Mouse (Mus musculus): ENCODE results near the gene Krtap10-4. TPM values are rescaled to one million over a fixed set of nuclear protein-coding genes. Genes with fewer than 3 reads are reported as not detected.

Gene Krtap10-4
- polyA plus RNA-seq, 1 experiment from 2014 or later, result not detected

GRCm38 (mm10) chr10:77846503-77846902 is 19.6 kb upstream of the Krtap10-4 start, which contains the start of gene Gm36176:
Gene Gm36176 (plus strand): TSS chr10:77846803.
- WGBS, result 50% methylated on average over 1 of the region's 3 CpGs
- Histone ChIP-seq H3K9me3 (replicated peaks; ENCODE audit: control insufficient read depth, low read length, poor library complexity, severe bottlenecking) (peaks cover 4% of the 10 kb centered on the region; the same call in 1 of the 2 replicates), H3K4me3 (ENCODE audit: low read depth, low read length) (no peak within 1 kb of the TSS), H3K36me3 (ENCODE audit: control insufficient read depth, insufficient read depth, low read length) (no peaks in the 10 kb centered on the region), H3K9ac (ENCODE audit: low read depth, low read length) (no peak within 1 kb of the TSS), H3K4me1 (ENCODE audit: control insufficient read depth, insufficient read depth, low read length) (no peaks in the 10 kb centered on the region), H3K4me2 (ENCODE audit: low read length) (no peak within 1 kb of the TSS), H3K27ac (ENCODE audit: low read length) (no peak within 1 kb of the TSS), H3K27me3 (ENCODE audit: control insufficient read depth, insufficient read depth, low read depth, low read length) (no peaks in the 10 kb centered on the region)
- ATAC-seq, result no peak

- 84% methylated on average over 6 of the region's 6 CpGs for WGBS
- Histone ChIP-seq H3K9ac (ENCODE audit: low read depth, low read length) (no peak overlapping the region), H3K4me3 (ENCODE audit: low read depth, low read length) (no peak overlapping the region), H3K4me2 (ENCODE audit: low read length) (no peak overlapping the region), H3K4me1 (ENCODE audit: control insufficient read depth, insufficient read depth, low read length) (no peaks in the 10 kb centered on the region), H3K36me3 (ENCODE audit: control insufficient read depth, insufficient read depth, low read length) (no peaks in the 10 kb centered on the region), H3K27ac (ENCODE audit: low read length) (no peak overlapping the region), H3K9me3 (replicated peaks; ENCODE audit: control insufficient read depth, low read length, poor library complexity, severe bottlenecking) (no peaks in the 10 kb centered on the region; the same call in 1 of the 2 replicates), H3K27me3 (ENCODE audit: control insufficient read depth, insufficient read depth, low read depth, low read length) (no peaks in the 10 kb centered on the region)
- no peak for ATAC-seq
Measured at GRCm38 (mm10) chr10:77839006-77839405, 12.1 kb upstream of the Krtap10-4 start.

GRCm38 (mm10) chr10:77835647-77836046 is 8.8 kb upstream of the Krtap10-4 start, which contains the start of gene Krtap10-10:
Gene Krtap10-10 (plus strand): TSS chr10:77835947.
- Histone ChIP-seq H3K9ac (ENCODE audit: low read depth, low read length) (no peak within 1 kb of the TSS), H3K27ac (ENCODE audit: low read length) (no peak within 1 kb of the TSS), H3K4me3 (ENCODE audit: low read depth, low read length) (no peak within 1 kb of the TSS), H3K9me3 (replicated peaks; ENCODE audit: control insufficient read depth, low read length, poor library complexity, severe bottlenecking) (no peaks in the 10 kb centered on the region), H3K27me3 (ENCODE audit: control insufficient read depth, insufficient read depth, low read depth, low read length) (no peaks in the 10 kb centered on the region), H3K4me2 (ENCODE audit: low read length) (no peak within 1 kb of the TSS), H3K36me3 (ENCODE audit: control insufficient read depth, insufficient read depth, low read length) (no peaks in the 10 kb centered on the region), H3K4me1 (ENCODE audit: control insufficient read depth, insufficient read depth, low read length) (no peaks in the 10 kb centered on the region)
- 71% methylated on average over 9 of the region's 9 CpGs for WGBS
- no peak for ATAC-seq

DNA sequence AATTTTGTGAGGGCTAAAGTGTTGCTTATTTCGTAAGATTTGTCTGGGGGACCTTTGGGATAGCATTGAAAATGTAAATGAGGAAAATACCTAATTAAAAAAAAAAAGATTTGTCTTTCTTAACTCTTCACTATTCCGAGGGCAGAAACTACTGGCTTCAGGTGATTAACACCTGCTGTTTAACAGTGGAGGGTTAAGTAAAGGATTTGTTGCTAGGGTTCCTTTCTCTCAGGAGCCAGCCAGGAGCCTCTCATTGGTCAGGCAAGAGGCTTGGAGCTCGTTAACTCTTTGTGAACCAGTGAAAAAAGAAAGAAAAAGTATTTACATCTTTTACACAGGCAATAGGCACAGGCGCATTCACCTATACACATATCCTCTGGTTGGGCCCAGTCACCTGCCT is 7.7 kb downstream of the Krtap10-4 start:
- peak overlapping the region; percentile 26; the same call in 1 of the 2 replicates for H3K4me2 ChIP-seq (ENCODE audit: low read length)
- H3K27me3 ChIP-seq (ENCODE audit: control insufficient read depth, insufficient read depth, low read depth, low read length), result no peaks in the 10 kb centered on the region
- H3K9me3 ChIP-seq (replicated peaks; ENCODE audit: control insufficient read depth, low read length, poor library complexity, severe bottlenecking), result 0 out of 2 replicates have a peak, but pooled peaks cover 2% of the 10 kb centered on the region
- H3K4me1 ChIP-seq (ENCODE audit: control insufficient read depth, insufficient read depth, low read length), result no peaks in the 10 kb centered on the region
- H3K9ac ChIP-seq (ENCODE audit: low read depth, low read length), result no peak overlapping the region
- no peak overlapping the region for H3K4me3 ChIP-seq (ENCODE audit: low read depth, low read length)
- ATAC-seq, result peak; percentile 62; the same call in 1 of the 2 replicates
- H3K27ac ChIP-seq (ENCODE audit: low read length), result no peak overlapping the region
- 28% methylated on average over 4 of the region's 4 CpGs for WGBS
- H3K36me3 ChIP-seq (ENCODE audit: control insufficient read depth, insufficient read depth, low read length), result no peaks in the 10 kb centered on the region

DNA sequence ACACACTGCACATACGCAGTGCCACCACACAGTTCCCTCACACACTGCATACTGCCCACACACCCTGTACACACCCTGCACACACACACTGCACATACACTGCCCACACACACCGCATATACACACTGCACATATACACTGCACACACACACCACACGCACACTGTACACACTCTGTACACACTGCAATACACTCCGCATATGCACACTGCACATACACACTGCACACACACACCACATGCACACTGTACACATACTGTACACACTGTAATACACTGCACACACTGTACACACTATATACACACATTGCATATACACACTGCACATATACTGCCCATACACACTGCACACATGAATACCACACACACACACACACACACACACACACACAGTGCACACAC is 8.4 kb downstream of the Krtap10-4 start:
- no peaks in the 10 kb centered on the region for H3K4me1 ChIP-seq (ENCODE audit: control insufficient read depth, insufficient read depth, low read length)
- WGBS, result 95% methylated on average over 4 of the region's 4 CpGs
- no peaks in the 10 kb centered on the region for H3K36me3 ChIP-seq (ENCODE audit: control insufficient read depth, insufficient read depth, low read length)
- no peak overlapping the region for H3K4me3 ChIP-seq (ENCODE audit: low read depth, low read length)
- H3K9ac ChIP-seq (ENCODE audit: low read depth, low read length), result no peak overlapping the region
- no peak overlapping the region for H3K4me2 ChIP-seq (ENCODE audit: low read length)
- peak; percentile 60 for ATAC-seq
- no peaks in the 10 kb centered on the region for H3K27me3 ChIP-seq (ENCODE audit: control insufficient read depth, insufficient read depth, low read depth, low read length)
- no peak overlapping the region for H3K27ac ChIP-seq (ENCODE audit: low read length)
- H3K9me3 ChIP-seq (replicated peaks; ENCODE audit: control insufficient read depth, low read length, poor library complexity, severe bottlenecking), result no peaks in the 10 kb centered on the region

DNA sequence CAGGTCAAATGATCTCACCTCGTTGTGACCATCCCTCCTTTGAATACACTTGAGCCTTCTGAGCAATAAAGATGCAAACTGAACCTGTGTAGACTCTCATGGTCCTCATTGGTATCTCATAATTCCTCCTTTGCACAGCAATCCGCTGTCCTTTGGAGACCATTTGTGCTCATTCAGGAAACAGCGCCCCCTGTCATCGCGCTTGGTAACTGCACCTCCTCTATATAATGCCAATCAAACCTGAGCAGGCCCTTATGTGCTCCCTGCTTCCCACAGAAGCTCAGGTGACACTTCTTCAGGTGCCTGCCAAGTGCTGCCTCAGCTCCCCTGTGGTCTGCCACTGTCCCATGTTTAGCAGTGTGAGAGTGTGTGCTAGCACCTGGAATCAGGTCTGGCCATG is 11.4 kb downstream of the Krtap10-4 start:
- H3K9me3 ChIP-seq (replicated peaks; ENCODE audit: control insufficient read depth, low read length, poor library complexity, severe bottlenecking), result no peaks in the 10 kb centered on the region
- 38% methylated on average over 5 of the region's 5 CpGs for WGBS
- no peaks in the 10 kb centered on the region for H3K4me1 ChIP-seq (ENCODE audit: control insufficient read depth, insufficient read depth, low read length)
- no peaks in the 10 kb centered on the region for H3K27me3 ChIP-seq (ENCODE audit: control insufficient read depth, insufficient read depth, low read depth, low read length)
- H3K36me3 ChIP-seq (ENCODE audit: control insufficient read depth, insufficient read depth, low read length), result no peaks in the 10 kb centered on the region
- no peak overlapping the region for H3K9ac ChIP-seq (ENCODE audit: low read depth, low read length)
- H3K27ac ChIP-seq (ENCODE audit: low read length), result no peak overlapping the region
- H3K4me3 ChIP-seq (ENCODE audit: low read depth, low read length), result no peak overlapping the region
- H3K4me2 ChIP-seq (ENCODE audit: low read length), result no peak overlapping the region
- ATAC-seq, result no peak

DNA sequence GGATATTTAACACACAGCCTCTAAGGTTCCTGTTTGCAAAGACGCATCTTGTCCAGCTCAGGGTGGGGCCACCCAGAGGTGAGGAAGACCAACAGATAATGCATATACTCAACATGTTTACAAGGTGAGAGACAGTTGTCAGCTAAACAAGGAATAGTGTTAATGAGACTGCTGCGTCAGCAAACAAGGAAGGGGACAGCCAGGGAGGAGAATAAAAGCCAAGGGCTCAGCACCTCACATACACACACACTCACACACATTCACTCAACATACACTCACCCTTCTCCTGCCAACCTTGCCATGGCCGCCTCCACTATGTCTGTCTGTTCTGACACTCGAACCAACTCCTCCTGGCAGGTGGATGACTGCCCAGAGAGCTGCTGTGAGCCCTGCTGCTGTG is 12.5 kb downstream of the Krtap10-4 start, which contains the start of gene Gm2696:
TSS of gene Gm2696 (plus strand) at position 301 of the 400 bp plus-strand sequence.
- 62% methylated on average over 4 of the region's 4 CpGs for WGBS
- H3K4me1 ChIP-seq (ENCODE audit: control insufficient read depth, insufficient read depth, low read length), result no peaks in the 10 kb centered on the region
- no peak within 1 kb of the TSS for H3K4me2 ChIP-seq (ENCODE audit: low read length)
- no peak within 1 kb of the TSS for H3K27ac ChIP-seq (ENCODE audit: low read length)
- no peak within 1 kb of the TSS for H3K4me3 ChIP-seq (ENCODE audit: low read depth, low read length)
- H3K36me3 ChIP-seq (ENCODE audit: control insufficient read depth, insufficient read depth, low read length), result no peaks in the 10 kb centered on the region
- no peak within 1 kb of the TSS for H3K9ac ChIP-seq (ENCODE audit: low read depth, low read length)
- H3K27me3 ChIP-seq (ENCODE audit: control insufficient read depth, insufficient read depth, low read depth, low read length), result no peaks in the 10 kb centered on the region
- ATAC-seq, result no peak
- H3K9me3 ChIP-seq (replicated peaks; ENCODE audit: control insufficient read depth, low read length, poor library complexity, severe bottlenecking), result no peaks in the 10 kb centered on the region

DNA sequence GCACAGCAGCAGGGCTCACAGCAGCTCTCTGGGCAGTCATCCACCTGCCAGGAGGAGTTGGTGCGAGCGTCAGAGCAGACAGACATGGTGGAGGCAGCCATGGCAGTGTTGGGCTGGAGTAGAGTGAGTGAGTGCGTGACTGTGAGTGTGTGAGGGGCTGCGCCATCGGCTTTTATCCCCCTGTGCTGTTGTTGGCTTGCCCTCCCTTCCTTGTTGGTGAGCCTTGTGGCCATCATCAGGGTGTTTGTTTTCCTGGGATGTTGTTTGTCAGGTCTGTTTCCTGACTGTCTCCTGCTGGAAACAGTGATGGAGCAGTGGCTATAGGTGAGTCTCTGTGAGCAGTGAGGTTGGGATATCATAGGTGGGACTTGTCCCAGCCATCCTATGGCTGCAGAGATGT is 15.2 kb downstream of the Krtap10-4 start, which contains the start of gene Gm9507:
TSS of gene Gm9507 (minus strand) at position 101 of the 400 bp plus-strand sequence.
- H3K4me2 ChIP-seq (ENCODE audit: low read length), result no peak within 1 kb of the TSS
- no peak for ATAC-seq
- no peak within 1 kb of the TSS for H3K27ac ChIP-seq (ENCODE audit: low read length)
- H3K4me1 ChIP-seq (ENCODE audit: control insufficient read depth, insufficient read depth, low read length), result no peaks in the 10 kb centered on the region
- H3K36me3 ChIP-seq (ENCODE audit: control insufficient read depth, insufficient read depth, low read length), result no peaks in the 10 kb centered on the region
- H3K9me3 ChIP-seq (replicated peaks; ENCODE audit: control insufficient read depth, low read length, poor library complexity, severe bottlenecking), result no peaks in the 10 kb centered on the region
- no peak within 1 kb of the TSS for H3K9ac ChIP-seq (ENCODE audit: low read depth, low read length)
- no peak within 1 kb of the TSS for H3K4me3 ChIP-seq (ENCODE audit: low read depth, low read length)
- no peaks in the 10 kb centered on the region for H3K27me3 ChIP-seq (ENCODE audit: control insufficient read depth, insufficient read depth, low read depth, low read length)
- 69% methylated on average over 5 of the region's 5 CpGs for WGBS

DNA sequence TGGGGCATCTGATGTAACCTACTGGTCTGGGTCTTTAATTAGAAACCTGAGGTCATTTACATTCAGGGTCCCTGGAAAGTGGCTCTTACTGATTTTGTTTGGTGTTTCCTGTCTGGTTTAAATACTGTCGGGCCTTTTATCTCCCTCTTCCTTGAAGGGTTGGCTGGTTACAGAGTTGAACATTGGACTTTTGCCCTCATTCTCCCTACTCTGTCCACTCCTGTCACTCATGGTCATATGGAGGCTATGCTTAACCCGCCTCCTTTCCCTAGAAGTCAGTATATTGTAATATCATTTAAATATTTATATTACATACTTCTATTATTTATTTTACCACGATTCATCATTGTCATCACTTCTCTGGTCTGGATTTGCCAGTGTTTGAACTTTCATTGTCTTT is 22.8 kb downstream of the Krtap10-4 start:
- no peak overlapping the region for H3K9ac ChIP-seq (ENCODE audit: low read depth, low read length)
- WGBS, result 85% methylated on average over 3 of the region's 3 CpGs
- H3K27me3 ChIP-seq (ENCODE audit: control insufficient read depth, insufficient read depth, low read depth, low read length), result no peaks in the 10 kb centered on the region
- H3K4me2 ChIP-seq (ENCODE audit: low read length), result no peak overlapping the region
- H3K36me3 ChIP-seq (ENCODE audit: control insufficient read depth, insufficient read depth, low read length), result no peaks in the 10 kb centered on the region
- no peak overlapping the region for H3K4me3 ChIP-seq (ENCODE audit: low read depth, low read length)
- no peaks in the 10 kb centered on the region for H3K4me1 ChIP-seq (ENCODE audit: control insufficient read depth, insufficient read depth, low read length)
- no peak for ATAC-seq
- no peaks in the 10 kb centered on the region for H3K9me3 ChIP-seq (replicated peaks; ENCODE audit: control insufficient read depth, low read length, poor library complexity, severe bottlenecking)
- H3K27ac ChIP-seq (ENCODE audit: low read length), result no peak overlapping the region

All from midbrain, embryonic 16.5 days (tissue).